Mouse (Mus musculus) adrenal gland, postnatal 10 days (tissue): Measurements from ENCODE around the gene Ube4b. TPM values are rescaled to one million over a fixed set of nuclear protein-coding genes. Genes with fewer than 3 reads are reported as not detected.

ENCODE experiments used
- DNase-seq: peaks from one replicate; pipeline ENCODE4 v3.0.0; 2021; ENCODE audit warnings: mixed read lengths
- total RNA-seq, 2 experiments: library from RNA; stranded (reverse); gene quantifications; 2 replicates each; pipeline ENCODE4 v1.2.3; 2021

The Ube4b gene
- total RNA-seq, 2 experiments from 2014 or later, result 73.0 to 80.0 TPM

GRCm38 (mm10) chr4:149303502-149303901, 123.0 kb downstream of the Ube4b start:
- no peak for DNase-seq

DNA sequence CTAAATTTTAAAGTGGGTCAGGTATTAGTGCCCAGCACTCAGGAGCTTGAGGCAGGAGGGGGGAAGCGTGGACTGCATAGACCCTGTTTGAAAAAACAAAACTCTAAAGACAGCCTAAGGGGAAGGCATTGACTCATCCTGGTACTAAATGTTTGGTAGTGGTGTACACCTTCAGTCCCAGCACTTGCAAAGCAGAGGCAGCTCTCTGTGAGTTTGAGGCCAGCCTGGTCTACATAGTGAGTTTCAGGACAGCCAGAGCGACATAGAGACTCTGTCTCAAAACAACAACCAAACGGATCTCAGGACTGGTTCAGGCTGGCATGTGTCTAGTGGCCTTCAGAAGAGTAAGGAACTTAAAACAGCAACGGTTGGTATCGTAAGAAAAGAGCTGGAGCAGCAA, 123.8 kb downstream of the Ube4b start:
- DNase-seq, result no peak

DNA sequence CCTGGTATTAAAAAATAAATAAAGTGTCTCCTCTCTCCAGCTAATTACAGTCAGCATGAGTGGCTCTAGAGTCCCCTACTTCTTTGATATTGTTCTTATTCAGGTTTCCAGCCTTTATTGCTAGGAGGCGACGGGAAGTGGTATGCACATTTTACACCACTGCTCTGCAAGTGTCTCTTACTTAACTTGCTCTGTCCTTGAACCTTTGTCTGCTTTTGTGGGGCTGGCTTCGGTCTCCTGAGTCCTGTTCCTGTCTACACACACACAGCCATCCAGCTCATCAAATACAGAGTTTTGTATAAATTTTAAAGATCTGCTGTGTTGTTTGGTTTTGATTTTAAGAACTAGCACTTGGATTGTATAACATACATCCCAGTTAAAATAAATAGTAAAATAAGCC, 124.4 kb downstream of the Ube4b start:
- no peak for DNase-seq

DNA sequence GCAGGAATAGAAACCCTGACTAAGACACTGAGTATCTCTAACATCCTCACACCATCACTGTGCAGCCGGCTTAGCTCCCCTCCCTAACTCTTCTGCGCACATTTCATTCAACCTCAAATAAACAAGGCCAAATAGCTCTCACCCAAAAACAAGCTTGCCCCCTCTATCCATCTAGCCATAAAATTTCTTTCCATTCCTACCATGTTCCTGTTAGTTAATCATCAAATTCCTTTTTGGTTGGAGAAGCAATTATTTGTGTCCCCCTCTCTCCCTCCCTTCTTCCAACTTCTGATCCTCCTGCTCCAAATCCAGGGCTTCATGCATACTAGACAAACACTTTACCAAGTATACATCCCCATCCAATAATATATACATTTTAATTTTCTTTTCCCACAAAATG, 130.0 kb downstream of the Ube4b start:
- DNase-seq, result no peak

- DNase-seq, result no peak
Measured at GRCm38 (mm10) chr4:149292984-149293383, 133.6 kb downstream of the Ube4b start.

GRCm38 (mm10) chr4:149291061-149291460, 135.5 kb downstream of the Ube4b start:
- no peak for DNase-seq

DNA sequence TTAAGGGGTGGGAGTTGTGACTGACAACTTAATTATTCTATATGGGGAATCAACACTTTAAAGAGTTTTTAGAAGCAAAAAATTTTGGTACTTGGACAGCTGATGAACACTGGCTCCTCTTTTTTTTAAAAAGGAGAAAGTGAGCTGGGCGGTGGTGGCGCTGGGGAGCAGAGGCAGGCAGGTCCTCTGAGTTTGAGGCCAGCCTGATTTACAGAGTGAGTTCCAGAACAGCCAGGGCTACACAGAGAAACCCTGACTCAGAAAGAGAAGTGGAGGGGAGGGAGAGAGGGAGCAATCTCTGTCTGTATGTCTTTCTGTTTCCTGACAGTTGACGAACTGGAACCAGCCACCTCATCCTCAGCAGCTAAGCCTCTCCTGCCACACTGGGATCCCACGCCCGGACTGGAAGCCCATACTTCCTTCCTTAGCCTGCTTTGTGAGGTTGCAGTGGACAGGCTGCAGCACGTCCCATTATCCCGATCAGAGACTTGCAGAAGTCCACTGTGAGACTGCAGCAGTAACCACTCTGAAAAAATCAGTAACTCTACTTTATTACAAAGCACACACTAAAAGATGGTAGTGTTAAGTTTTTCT, 136.3 kb downstream of the Ube4b start:
- DNase-seq, result no peak

DNA sequence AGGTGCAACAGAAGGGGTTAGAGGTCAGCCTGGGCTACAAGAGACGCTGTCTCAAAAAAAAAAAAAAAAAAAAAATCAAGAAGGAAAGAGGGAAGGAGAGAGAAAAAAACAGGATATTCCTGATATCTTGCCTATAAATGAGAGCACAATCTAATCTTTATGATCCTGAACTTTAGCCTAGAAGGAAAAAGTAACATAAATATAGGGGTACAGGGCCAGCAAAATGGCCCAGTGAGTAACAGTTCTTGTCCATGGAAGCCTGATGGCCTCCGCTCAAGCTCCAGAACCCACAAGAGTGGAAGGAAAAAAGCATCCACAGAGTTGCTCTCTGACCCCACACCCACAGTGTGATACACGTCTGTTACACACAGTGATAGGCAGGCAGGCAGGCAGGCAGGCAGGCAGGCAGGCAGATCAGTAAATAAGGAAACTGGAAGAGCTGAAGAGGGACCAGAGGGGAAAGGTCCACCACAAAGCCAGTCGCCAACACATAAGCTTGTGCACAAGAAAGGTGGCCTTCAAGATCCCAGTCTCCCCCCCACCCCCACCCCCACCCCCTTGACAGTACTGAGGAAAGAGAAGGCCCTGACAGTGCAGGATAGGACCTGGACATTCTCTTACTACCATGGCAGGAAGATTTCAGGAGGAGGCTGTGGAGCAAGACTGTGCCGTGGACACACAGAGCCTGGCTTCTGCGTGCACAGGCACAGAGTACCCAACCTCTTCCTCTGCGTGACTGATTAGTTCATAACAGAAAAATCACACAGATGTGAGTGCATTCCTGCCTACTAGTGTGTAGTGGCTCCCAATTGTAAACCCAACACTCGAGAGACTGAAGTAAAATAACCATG, 140.0 kb downstream of the Ube4b start:
- DNase-seq, result no peak

DNA sequence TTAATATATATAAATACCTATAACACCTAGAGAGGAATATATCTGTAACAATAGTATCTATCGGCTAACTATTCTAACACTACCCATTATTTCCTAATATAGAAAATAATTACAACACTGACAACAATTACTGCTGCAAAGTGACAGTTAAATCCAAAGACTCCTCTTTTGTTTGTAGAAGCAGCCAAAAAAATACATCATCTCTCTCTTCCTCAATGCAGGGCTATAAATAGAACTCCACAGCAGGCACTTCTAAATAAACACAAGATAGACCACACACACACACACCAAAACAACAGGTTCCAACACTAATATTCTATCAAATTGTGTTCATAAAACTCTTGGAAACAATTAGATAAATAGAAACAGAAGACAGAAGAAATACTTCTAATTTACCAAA, 140.9 kb downstream of the Ube4b start:
- DNase-seq, result no peak

DNA sequence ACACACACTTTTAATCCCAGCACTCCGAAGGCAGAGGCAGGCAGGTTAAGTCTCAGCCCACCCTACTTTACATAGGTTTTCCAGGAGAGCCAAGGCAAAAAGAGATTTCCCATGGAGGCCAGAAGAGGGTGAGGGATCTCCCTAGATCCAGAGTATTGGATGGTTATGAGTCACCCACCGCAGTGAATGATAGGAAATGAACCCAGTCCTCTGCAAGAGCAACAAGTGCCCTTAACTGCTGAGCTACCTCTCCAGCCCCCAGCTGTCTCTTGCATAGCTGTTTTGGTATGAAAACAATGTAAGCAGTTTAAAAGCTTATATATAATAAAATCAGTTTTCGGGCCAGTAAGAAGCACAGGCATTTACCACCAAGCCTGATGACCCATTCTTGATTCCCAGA, 143.5 kb downstream of the Ube4b start:
- DNase-seq, result no peak

DNA sequence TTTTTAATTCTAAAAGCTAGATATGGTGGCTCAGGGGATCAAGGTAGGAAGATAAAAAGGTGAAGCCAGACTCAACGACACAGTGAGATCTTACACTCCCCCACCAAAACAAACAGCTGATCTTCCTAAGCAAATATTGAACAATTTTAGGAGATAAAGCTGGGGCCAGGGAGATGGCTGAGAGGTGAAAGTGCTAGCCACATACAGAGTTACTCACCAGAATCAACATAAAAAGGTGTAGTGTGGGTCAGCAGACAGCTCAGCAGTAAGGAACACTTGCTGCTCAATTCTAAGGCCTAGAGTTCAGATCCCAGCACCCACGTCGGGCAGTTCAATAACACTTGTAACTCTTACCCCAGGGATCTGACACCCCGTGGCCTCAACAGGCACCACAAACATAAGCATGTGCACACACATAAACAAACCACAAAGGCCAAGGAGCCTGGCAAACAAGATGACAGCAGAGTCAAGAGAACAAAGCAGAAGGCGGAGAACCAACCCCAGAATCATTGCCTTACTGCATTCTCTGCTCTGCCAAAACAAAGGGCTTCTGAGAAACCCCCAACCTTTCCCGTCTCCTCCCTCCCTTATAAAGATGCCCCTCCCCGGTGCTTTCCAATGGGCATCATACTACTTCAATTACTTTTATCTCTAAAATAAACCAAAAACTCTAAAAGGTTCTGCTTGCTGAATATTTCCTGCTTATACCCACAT, 144.4 kb downstream of the Ube4b start:
- no peak for DNase-seq

Other genes starting within 250 kb of the Ube4b start
- 100 to 1,000 TPM; 105 to 154 TPM for gene Kif1b, start 119.1 kb downstream of the Ube4b start, total RNA-seq
- 100 to 1,000 TPM in 1 of 2 experiments, 10 to 100 TPM in 1; 56.2 to 118 TPM for gene Rbp7, start 28.2 kb upstream of the Ube4b start, total RNA-seq
- gene Tmem274, start 50.6 kb upstream of the Ube4b start, total RNA-seq, result not detected
- 10 to 100 TPM; 15.2 TPM for gene Nmnat1, start 58.5 kb upstream of the Ube4b start, total RNA-seq
- 10 to 100 TPM; 40.1 to 42.1 TPM for gene Lzic, start 58.5 kb upstream of the Ube4b start, total RNA-seq
- 10 to 100 TPM; 39.5 to 42.0 TPM for gene Ctnnbip1, start 91.5 kb upstream of the Ube4b start, total RNA-seq
- 10 to 100 TPM; 72.7 to 95.7 TPM for gene Clstn1, start 159.7 kb upstream of the Ube4b start, total RNA-seq